Mouse (Mus musculus) bone marrow, adult 2 months (tissue): ENCODE data around the gene Ush1g.

ENCODE experiments used
- CTCF ChIP-seq: fragments of 200-500 bp; IDR thresholded peaks from 2 replicates; pipeline ENCODE4 v1.5.1; 2011; ENCODE audit warnings: low read length, control low read depth; ENCODE audit not compliant: control insufficient read depth, insufficient read depth
- POLR2A ChIP-seq: fragments of 200-500 bp; IDR thresholded peaks from 2 replicates; pipeline ENCODE4 v1.6.1; 2011; ENCODE audit warnings: low read depth, mild to moderate bottlenecking, control low read depth, low read length, borderline replicate concordance; ENCODE audit not compliant: control insufficient read depth

DNA sequence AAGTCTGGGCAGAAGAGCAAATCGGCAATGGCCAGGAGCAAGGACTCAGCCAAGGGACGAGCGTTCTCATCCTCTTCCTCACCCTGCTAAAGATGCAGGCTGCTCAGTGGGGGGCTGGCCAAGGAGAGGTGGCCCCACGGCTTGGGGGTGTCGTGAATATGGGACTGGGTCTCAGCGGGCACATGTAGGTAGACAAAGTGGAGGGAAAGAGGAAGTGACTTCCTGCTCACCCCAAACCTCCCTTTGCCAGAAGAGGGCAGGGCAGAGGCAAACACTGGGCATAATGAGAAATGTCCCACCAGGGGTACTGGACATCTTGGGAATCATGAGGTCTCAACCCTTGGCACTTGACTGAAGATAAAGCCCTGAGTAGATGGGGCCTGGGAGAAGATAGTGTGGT lies 37.9 kb upstream of the Ush1g start:
- TF ChIP-seq CTCF (peak; percentile 49; the same call in 1 of the 2 replicates), POLR2A (no peak)
